Mouse (Mus musculus) C2C12 (cell line): ENCODE data around the gene Siah1a. TPM values are rescaled to one million over a fixed set of nuclear protein-coding genes. Genes with fewer than 3 reads are reported as not detected.

Experiments
- H3K27me3 ChIP-seq: one replicate; pipeline ENCODE4 v1.6.1; 2011; ENCODE audit not compliant: control insufficient read depth, insufficient read depth, insufficient read length
- H3K36me3 ChIP-seq: one replicate; pipeline ENCODE4 v1.6.1; 2011; ENCODE audit not compliant: control insufficient read depth, insufficient read depth
- H3K4me3 ChIP-seq: one replicate; pipeline ENCODE4 v1.5.1; 2011; ENCODE audit warnings: mild to moderate bottlenecking, control low read depth; ENCODE audit not compliant: poor library complexity, insufficient read depth, severe bottlenecking
- H3K79me2 ChIP-seq: one replicate; pipeline ENCODE4 v1.6.1; 2011; ENCODE audit not compliant: control insufficient read depth, insufficient read depth
- H3K79me3 ChIP-seq: one replicate; pipeline ENCODE4 v1.6.1; 2011; ENCODE audit warnings: low read depth, control low read depth
- H3ac ChIP-seq: one replicate; pipeline ENCODE3; 2011; ENCODE audit warnings: low read depth; ENCODE audit not compliant: control insufficient read depth, insufficient read length
- CEBPB ChIP-seq: IDR thresholded peaks from one replicate; pipeline ENCODE4 v1.6.1; 2011; ENCODE audit warnings: low read depth, mild to moderate bottlenecking, control low read depth, moderate library complexity
- CTCF ChIP-seq: IDR thresholded peaks from one replicate; pipeline ENCODE4 v1.5.1; 2011; ENCODE audit not compliant: control insufficient read depth, insufficient read depth, insufficient read length
- FOSL1 ChIP-seq: IDR thresholded peaks from one replicate; pipeline ENCODE4 v1.8.0; 2011; ENCODE audit warnings: mild to moderate bottlenecking, low read length; ENCODE audit not compliant: poor library complexity, insufficient read depth, severe bottlenecking
- MAX ChIP-seq: IDR thresholded peaks from one replicate; pipeline ENCODE4 v1.6.1; 2011; ENCODE audit warnings: mild to moderate bottlenecking, control low read depth
- MYOD1 ChIP-seq: IDR thresholded peaks from one replicate; pipeline ENCODE4 v1.6.1; 2011; ENCODE audit warnings: low read depth; ENCODE audit not compliant: control insufficient read depth, insufficient read length
- MYOG ChIP-seq: IDR thresholded peaks from one replicate; pipeline ENCODE4 v1.6.1; 2011; ENCODE audit not compliant: control insufficient read depth, insufficient read length; ENCODE audit errors: extremely low read depth
- USF1 ChIP-seq: IDR thresholded peaks from one replicate; pipeline ENCODE4 v1.6.1; 2011; ENCODE audit warnings: low read depth, mild to moderate bottlenecking, control low read depth, moderate library complexity
- polyA plus RNA-seq: library from polyadenylated mRNA; unstranded; fragments of >200 nt; fragmentation: generic; extraction: Trizol; gene quantifications from one replicate; pipeline ENCODE4 v1.2.1, GENCODE M21; 2012; ENCODE audit warnings: missing spikeins

Gene Siah1a
- polyA plus RNA-seq, 1 experiment = 9.1 TPM

GRCm38 (mm10) chr8:86740899-86741298 is 4.8 kb downstream of the Siah1a start:
- Histone ChIP-seq H3ac (no peak overlapping the region), H3K79me3 (peaks cover 89% of the 10 kb centered on the region), H3K79me2 (peaks cover 98% of the 10 kb centered on the region), H3K4me3 (no peak overlapping the region), H3K27me3 (no peaks in the 10 kb centered on the region), H3K36me3 (no peaks in the 10 kb centered on the region)
- TF ChIP-seq MYOG = no peak
- TF ChIP-seq CTCF = no peak
- no peak for TF ChIP-seq MYOD1
- TF ChIP-seq USF1 = no peak
- TF ChIP-seq CEBPB = no peak
- no peak for TF ChIP-seq MAX
- no peak for TF ChIP-seq FOSL1

- Histone ChIP-seq H3K4me3 (no peak overlapping the region), H3K36me3 (no peaks in the 10 kb centered on the region), H3K79me3 (peaks cover 91% of the 10 kb centered on the region), H3ac (no peak overlapping the region), H3K27me3 (no peaks in the 10 kb centered on the region), H3K79me2 (peaks cover 100% of the 10 kb centered on the region)
- no peak for TF ChIP-seq USF1
- no peak for TF ChIP-seq FOSL1
- TF ChIP-seq MYOG = no peak
- TF ChIP-seq MYOD1 = no peak
- no peak for TF ChIP-seq MAX
- TF ChIP-seq CTCF = no peak
- TF ChIP-seq CEBPB = no peak
These were observed 10.2 kb downstream of the Siah1a start for GRCm38 (mm10) chr8:86735446-86736111.

DNA sequence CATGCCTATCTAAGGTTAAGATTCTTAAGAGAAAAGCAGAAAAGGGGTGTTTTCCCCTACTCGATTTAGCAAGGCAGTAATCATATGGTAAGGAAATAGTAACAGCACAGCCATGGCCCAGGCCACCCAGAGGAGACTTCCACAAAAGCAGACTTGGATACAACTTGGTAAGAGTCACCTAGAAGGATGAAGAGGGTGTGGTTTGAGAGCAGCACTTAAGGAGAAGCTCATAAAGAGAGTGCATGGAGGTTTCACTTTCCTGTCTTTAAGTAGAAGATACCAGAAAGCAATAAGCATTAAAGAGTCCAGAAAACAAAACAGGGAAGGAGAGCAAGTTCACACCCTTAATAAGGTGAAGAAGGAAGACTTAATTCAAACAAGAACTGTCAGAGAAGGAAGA is 10.8 kb downstream of the Siah1a start:
- Histone ChIP-seq H3K27me3 (no peaks in the 10 kb centered on the region), H3K36me3 (no peaks in the 10 kb centered on the region), H3K79me3 (peaks cover 88% of the 10 kb centered on the region), H3K4me3 (no peak overlapping the region), H3ac (no peak overlapping the region), H3K79me2 (peaks cover 100% of the 10 kb centered on the region)
- TF ChIP-seq MYOD1 = no peak
- TF ChIP-seq CTCF = no peak
- no peak for TF ChIP-seq MYOG
- TF ChIP-seq USF1 = no peak
- no peak for TF ChIP-seq FOSL1
- no peak for TF ChIP-seq CEBPB
- TF ChIP-seq MAX = no peak

- TF ChIP-seq MYOG = no peak
- no peak for TF ChIP-seq MYOD1
- TF ChIP-seq USF1 = no peak
- no peak for TF ChIP-seq CTCF
- TF ChIP-seq FOSL1 = no peak
- TF ChIP-seq CEBPB = no peak
- TF ChIP-seq MAX = no peak
- peaks cover 83% of the 10 kb centered on the region for H3K79me3 ChIP-seq
- H3ac ChIP-seq = no peak overlapping the region
- H3K4me3 ChIP-seq = no peak overlapping the region
- H3K79me2 ChIP-seq = peaks cover 99% of the 10 kb centered on the region
- H3K27me3 ChIP-seq = no peaks in the 10 kb centered on the region
- H3K36me3 ChIP-seq = no peaks in the 10 kb centered on the region
These were observed 11.6 kb downstream of the Siah1a start for GRCm38 (mm10) chr8:86734171-86734570.

DNA sequence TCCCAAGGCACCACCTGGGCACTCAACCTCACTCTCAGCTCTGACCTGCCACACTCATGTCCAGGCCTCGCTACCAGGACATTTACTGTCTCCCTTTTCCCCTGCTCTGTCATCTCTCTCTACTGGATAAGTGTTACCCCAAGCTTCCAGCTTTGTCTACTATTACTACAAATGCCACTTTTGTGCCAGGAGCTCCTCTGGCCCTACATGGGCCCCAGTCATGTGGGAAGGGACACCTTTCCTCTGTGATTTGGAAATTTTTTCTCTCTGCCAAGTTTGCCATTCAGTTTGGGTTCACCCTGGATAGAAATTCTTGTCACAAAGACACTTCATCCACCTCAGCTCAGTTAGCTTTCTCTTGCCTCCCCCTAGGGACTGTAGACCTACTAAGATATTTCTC is 14.9 kb downstream of the Siah1a start:
- H3K4me3 ChIP-seq = no peak overlapping the region
- H3K27me3 ChIP-seq = no peaks in the 10 kb centered on the region
- peaks cover 70% of the 10 kb centered on the region for H3K79me3 ChIP-seq
- H3K79me2 ChIP-seq = peaks cover 95% of the 10 kb centered on the region
- no peaks in the 10 kb centered on the region for H3K36me3 ChIP-seq
- TF ChIP-seq FOSL1 (no peak), CTCF (no peak), MAX (no peak), MYOD1 (no peak), MYOG (no peak), CEBPB (no peak), USF1 (no peak)
- H3ac ChIP-seq = no peak overlapping the region

- no peaks in the 10 kb centered on the region for H3K36me3 ChIP-seq
- peaks cover 94% of the 10 kb centered on the region for H3K79me2 ChIP-seq
These were observed 15.4 kb downstream of the Siah1a start for GRCm38 (mm10) chr8:86730303-86730702.

More at GRCm38 (mm10) chr8:86730303-86730702, 15.4 kb downstream of the Siah1a start:
- TF ChIP-seq MYOD1 (no peak), MAX (no peak), USF1 (no peak), CTCF (no peak), MYOG (no peak), CEBPB (no peak), FOSL1 (no peak)
- no peak overlapping the region for H3ac ChIP-seq
- H3K4me3 ChIP-seq = no peak overlapping the region
- no peaks in the 10 kb centered on the region for H3K27me3 ChIP-seq
- H3K79me3 ChIP-seq = peaks cover 64% of the 10 kb centered on the region
